Mouse (Mus musculus) forebrain, embryonic 11.5 days (tissue): ENCODE measurements around the gene Ngly1. TPM values are rescaled to one million over a fixed set of nuclear protein-coding genes. Genes with fewer than 3 reads are reported as not detected.

Source experiments
- ATAC-seq: fragments of 200-750 bp; cut with Nextera tagmentation; replicated peaks from 2 replicates; pipeline ENCODE4 v1.8.0; 2017; ENCODE audit warnings: moderate TSS enrichment; ENCODE audit not compliant: low FRiP score
- DNase-seq: peaks from one replicate; pipeline ENCODE4 v3.0.0-alpha.2; 2017; ENCODE audit warnings: low spot score
- H3K27ac ChIP-seq: fragments of 300-500 bp; sonication (generic); 2 replicates; pipeline ENCODE4 v1.5.1; 2014; ENCODE audit warnings: low read depth, low read length
- H3K27me3 ChIP-seq: fragments of 300-500 bp; sonication (generic); 2 replicates; pipeline ENCODE4 v1.6.1; 2014; ENCODE audit warnings: mild to moderate bottlenecking, low read length, mixed read lengths; ENCODE audit not compliant: control insufficient read depth, insufficient read depth
- H3K36me3 ChIP-seq: fragments of 300-500 bp; sonication (generic); 2 replicates; pipeline ENCODE4 v1.6.1; 2014; ENCODE audit warnings: mild to moderate bottlenecking, low read length, moderate library complexity, mixed read lengths; ENCODE audit not compliant: control insufficient read depth, insufficient read depth
- H3K4me1 ChIP-seq: fragments of 300-500 bp; sonication (generic); replicated peaks from 2 replicates; pipeline ENCODE4 v1.6.1; 2014; ENCODE audit warnings: low read length, mixed read lengths; ENCODE audit not compliant: control insufficient read depth, insufficient read depth
- H3K4me2 ChIP-seq: fragments of 300-500 bp; sonication (generic); 2 replicates; pipeline ENCODE4 v1.6.1; 2014; ENCODE audit warnings: low read depth, mild to moderate bottlenecking, low read length, moderate library complexity, mixed read lengths; ENCODE audit not compliant: severe bottlenecking
- H3K4me3 ChIP-seq: fragments of 300-500 bp; sonication (generic); 2 replicates; pipeline ENCODE4 v1.5.1; 2014; ENCODE audit warnings: low read depth, low read length
- H3K9ac ChIP-seq: fragments of 300-500 bp; sonication (generic); 2 replicates; pipeline ENCODE4 v1.6.1; 2014; ENCODE audit warnings: low read length
- H3K9me3 ChIP-seq: fragments of 300-500 bp; sonication (generic); 2 replicates; pipeline ENCODE4 v1.6.1; 2016; ENCODE audit warnings: low read length, mixed read lengths; ENCODE audit not compliant: control insufficient read depth
- WGBS: fragments of 180-500 bp; shearing (Covaris S2); extraction: QIAGEN DNeasy Blood & Tissue Kit; methylation state at CpG from one replicate; pipeline ENCODE4 v1.1.7; 2014; 5-methylcytosine and 5-hydroxymethylcytosine counted together
- polyA plus RNA-seq: library from polyadenylated mRNA; unstranded; fragments of >200 nt; fragmentation: Nextera tagmentation; extraction: Ambion mirVana; gene quantifications from 2 replicates; pipeline ENCODE4 v1.2.1, GENCODE M21; 2014

Ngly1 gene
- polyA plus RNA-seq, 1 experiment from 2014 or later: 24.0 TPM

DNA sequence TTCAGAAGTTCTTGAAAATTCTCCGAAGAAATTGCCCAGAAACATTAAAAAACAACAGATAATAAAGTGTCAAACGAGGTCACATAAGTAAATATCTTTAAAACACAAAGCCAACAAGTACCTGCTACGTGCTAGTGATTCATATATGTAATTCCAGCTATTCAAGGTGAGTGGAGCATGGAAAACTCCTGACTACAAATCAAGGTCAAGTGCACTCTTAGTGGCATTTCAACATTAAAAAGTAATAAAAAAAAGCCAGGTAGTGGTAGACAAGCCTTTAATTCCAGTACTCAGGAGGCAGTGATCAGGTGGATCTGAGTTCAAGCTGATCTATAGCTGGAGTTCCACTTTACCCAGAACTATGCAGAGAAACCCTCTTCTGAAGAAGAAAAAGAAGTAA is 945 bp upstream of the Ngly1 start:
- peaks cover 2% of the 10 kb centered on the region; the same call in 1 of the 2 replicates for H3K4me1 ChIP-seq
- H3K4me2 ChIP-seq: no peak overlapping the region; the same call in 1 of the 2 replicates
- 81% methylated on average over 3 of the region's 3 CpGs for WGBS
- H3K4me3 ChIP-seq: no peak overlapping the region
- H3K36me3 ChIP-seq: no peaks in the 10 kb centered on the region
- H3K9ac ChIP-seq: no peak overlapping the region
- no peaks in the 10 kb centered on the region for H3K27me3 ChIP-seq
- ATAC-seq: no peak
- DNase-seq: no peak
- no peak overlapping the region for H3K27ac ChIP-seq
- H3K9me3 ChIP-seq: no peaks in the 10 kb centered on the region

DNA sequence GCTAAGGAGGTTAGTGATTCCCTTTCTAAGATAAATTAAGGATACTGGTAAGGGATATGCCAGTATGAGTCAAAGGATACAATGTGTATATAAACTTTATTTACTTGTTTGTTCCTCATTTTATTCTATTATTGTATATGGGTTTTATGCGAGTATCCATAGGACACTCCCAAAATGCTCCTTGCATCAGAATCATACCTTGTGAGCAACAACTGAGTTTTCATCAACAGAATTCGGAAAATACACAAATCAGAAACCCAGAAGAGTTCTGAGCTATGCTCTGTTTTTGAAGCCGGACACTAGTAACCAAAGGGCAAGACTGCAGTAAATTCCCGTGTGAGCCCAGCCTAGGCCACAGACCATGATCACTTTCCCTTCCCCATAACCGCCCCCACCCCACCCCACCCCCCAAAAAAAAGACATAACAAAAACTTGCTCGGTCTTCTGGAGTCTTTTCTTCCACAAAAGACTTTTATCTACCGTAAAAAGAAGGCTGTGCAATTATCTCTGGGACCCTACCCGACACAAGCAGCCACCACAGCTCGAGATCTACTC is 400 bp upstream of the Ngly1 start:
- Histone ChIP-seq H3K9me3 (no peaks in the 10 kb centered on the region), H3K27ac (no peak overlapping the region), H3K4me3 (peak overlapping the region; percentile 56), H3K4me2 (peak overlapping the region; percentile 87), H3K36me3 (no peaks in the 10 kb centered on the region), H3K9ac (peak overlapping the region; percentile 93), H3K27me3 (no peaks in the 10 kb centered on the region), H3K4me1 (no peaks in the 10 kb centered on the region; the same call in 1 of the 2 replicates)
- DNase-seq (no peak), ATAC-seq (peak; percentile 34; the same call in 1 of the 2 replicates)
- WGBS: 17% methylated on average over 9 of the region's 9 CpGs

DNA sequence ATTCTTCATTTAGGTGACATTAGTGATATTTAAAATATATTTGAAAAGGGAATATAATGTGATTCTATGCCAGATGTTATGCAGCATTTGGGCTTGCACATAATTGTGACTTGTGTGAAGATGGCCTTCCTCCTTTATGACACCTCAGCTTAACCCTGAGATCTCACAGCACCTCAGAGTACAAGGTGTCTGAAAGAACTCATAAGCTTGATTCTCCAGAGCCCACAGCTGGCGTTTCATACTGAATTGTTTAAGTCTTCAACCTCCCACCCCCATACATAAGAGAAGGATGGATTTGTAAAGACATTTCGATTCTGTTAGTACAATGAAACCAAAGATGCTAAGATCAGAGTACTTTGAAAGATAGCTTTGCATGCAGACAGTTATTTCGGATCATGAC is 1.0 kb downstream of the Ngly1 start:
- Histone ChIP-seq H3K4me3 (peak overlapping the region; percentile 56), H3K4me1 (no peaks in the 10 kb centered on the region), H3K36me3 (no peaks in the 10 kb centered on the region), H3K9me3 (no peaks in the 10 kb centered on the region), H3K9ac (peak overlapping the region; percentile 93), H3K27ac (no peak overlapping the region), H3K4me2 (peak overlapping the region; percentile 87), H3K27me3 (no peaks in the 10 kb centered on the region)
- 74% methylated on average over 3 of the region's 3 CpGs for WGBS
- ATAC-seq: no peak
- DNase-seq: no peak

DNA sequence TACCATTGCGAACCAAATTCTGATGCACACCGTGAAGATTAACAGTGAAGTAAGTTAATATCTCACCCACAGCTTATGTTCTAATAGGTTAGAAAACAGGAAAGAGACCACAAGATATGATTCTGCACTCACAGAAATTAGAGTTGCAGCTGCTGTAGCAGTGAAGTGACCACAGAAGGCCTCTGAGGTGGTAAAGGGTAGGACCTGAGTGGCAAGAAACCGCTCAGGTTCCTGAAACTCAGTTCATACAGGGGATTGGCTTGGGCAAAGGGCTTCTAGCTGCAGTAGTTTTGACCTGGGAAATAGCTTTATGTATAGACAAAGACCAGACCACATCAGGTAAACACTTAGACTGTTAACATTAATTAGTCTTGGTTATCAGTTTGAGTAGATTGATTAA is 6.7 kb downstream of the Ngly1 start:
- Histone ChIP-seq H3K36me3 (no peaks in the 10 kb centered on the region), H3K4me3 (no peak overlapping the region), H3K9me3 (no peaks in the 10 kb centered on the region), H3K27me3 (no peaks in the 10 kb centered on the region), H3K4me1 (no peaks in the 10 kb centered on the region), H3K9ac (no peak overlapping the region), H3K27ac (no peak overlapping the region), H3K4me2 (no peak overlapping the region)
- no peak for ATAC-seq
- DNase-seq: no peak
- 87% methylated on average over 3 of the region's 3 CpGs for WGBS

GRCm38 (mm10) chr14:16256209-16256608 is 7.1 kb downstream of the Ngly1 start:
- Histone ChIP-seq H3K27ac (no peak overlapping the region), H3K36me3 (no peaks in the 10 kb centered on the region), H3K9ac (no peak overlapping the region), H3K4me3 (no peak overlapping the region), H3K27me3 (no peaks in the 10 kb centered on the region), H3K4me1 (no peaks in the 10 kb centered on the region), H3K4me2 (no peak overlapping the region), H3K9me3 (no peaks in the 10 kb centered on the region)
- DNase-seq (no peak), ATAC-seq (no peak)
- WGBS: 82% methylated on average over 2 of the region's 2 CpGs

DNA sequence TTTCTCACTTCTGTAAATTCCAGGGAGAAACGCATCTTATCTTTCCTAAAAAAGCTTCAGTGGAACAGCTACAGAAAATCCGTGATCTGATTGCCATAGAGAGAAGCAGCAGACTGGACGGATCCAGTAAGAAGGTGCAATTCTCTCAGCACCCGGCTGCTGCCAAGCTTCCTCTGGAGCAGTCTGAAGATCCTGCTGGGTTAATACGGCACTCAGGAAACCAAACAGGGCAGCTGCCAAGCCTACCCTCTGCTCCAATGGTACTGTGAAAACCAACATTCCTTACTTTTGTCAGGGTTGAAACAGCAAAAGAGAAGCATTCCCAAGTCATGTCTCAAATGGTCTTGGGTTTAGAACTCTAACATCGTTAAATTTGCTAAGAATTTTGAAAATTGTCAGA is 11.5 kb downstream of the Ngly1 start:
- H3K36me3 ChIP-seq: no peaks in the 10 kb centered on the region
- H3K9ac ChIP-seq: no peak overlapping the region
- H3K4me3 ChIP-seq: no peak overlapping the region
- no peaks in the 10 kb centered on the region for H3K27me3 ChIP-seq
- H3K4me1 ChIP-seq: no peaks in the 10 kb centered on the region
- no peak overlapping the region for H3K4me2 ChIP-seq
- H3K9me3 ChIP-seq: no peaks in the 10 kb centered on the region
- ATAC-seq (no peak), DNase-seq (no peak)
- 83% methylated on average over 6 of the region's 6 CpGs for WGBS
- H3K27ac ChIP-seq: no peak overlapping the region

GRCm38 (mm10) chr14:16261869-16262268 is 12.8 kb downstream of the Ngly1 start:
- 82% methylated on average over 3 of the region's 3 CpGs for WGBS
- Histone ChIP-seq H3K36me3 (no peaks in the 10 kb centered on the region), H3K9ac (no peak overlapping the region), H3K4me1 (no peaks in the 10 kb centered on the region), H3K27me3 (no peaks in the 10 kb centered on the region), H3K4me2 (no peak overlapping the region), H3K4me3 (no peak overlapping the region), H3K27ac (no peak overlapping the region), H3K9me3 (no peaks in the 10 kb centered on the region)
- no peak for DNase-seq
- no peak for ATAC-seq

GRCm38 (mm10) chr14:16267028-16267427 is 17.9 kb downstream of the Ngly1 start:
- Histone ChIP-seq H3K4me1 (no peaks in the 10 kb centered on the region), H3K9me3 (no peaks in the 10 kb centered on the region), H3K9ac (no peak overlapping the region), H3K4me3 (no peak overlapping the region), H3K4me2 (no peak overlapping the region), H3K27me3 (no peaks in the 10 kb centered on the region), H3K27ac (no peak overlapping the region), H3K36me3 (no peaks in the 10 kb centered on the region)
- 91% methylated on average over 5 of the region's 5 CpGs for WGBS
- no peak for ATAC-seq
- no peak for DNase-seq

DNA sequence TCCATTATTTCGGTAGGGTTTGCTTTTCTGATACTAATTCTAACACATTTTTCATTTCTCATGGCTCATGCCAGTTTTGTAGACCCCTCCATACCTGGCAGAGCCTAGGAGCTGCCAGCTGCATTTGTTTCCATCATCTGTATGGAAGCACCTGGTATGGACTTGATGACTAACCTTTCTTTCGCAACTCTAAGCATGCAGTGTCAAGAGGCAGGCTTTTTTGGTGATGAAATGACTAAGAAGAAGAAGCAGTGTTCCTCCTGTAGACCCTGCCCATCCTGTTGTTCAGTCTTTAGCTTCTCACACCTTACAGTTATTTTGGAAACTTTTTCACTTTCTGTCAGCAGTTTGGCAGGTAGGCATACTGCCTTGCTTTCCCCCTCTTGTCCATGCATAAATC is 20.7 kb downstream of the Ngly1 start:
- H3K36me3 ChIP-seq: no peaks in the 10 kb centered on the region
- no peak overlapping the region for H3K9ac ChIP-seq
- no peak overlapping the region for H3K27ac ChIP-seq
- no peak overlapping the region for H3K4me3 ChIP-seq
- H3K4me2 ChIP-seq: no peak overlapping the region
- WGBS: 92% methylated on average over 2 of the region's 2 CpGs
- no peaks in the 10 kb centered on the region for H3K27me3 ChIP-seq
- no peaks in the 10 kb centered on the region for H3K4me1 ChIP-seq
- no peak for ATAC-seq
- H3K9me3 ChIP-seq: no peaks in the 10 kb centered on the region
- no peak for DNase-seq
